Mouse (Mus musculus): ENCODE data around the gene Cfap77. TPM values are rescaled to one million over a fixed set of nuclear protein-coding genes. Genes with fewer than 3 reads are reported as not detected.
A peak's percentile ranks its signal among the peaks of the same experiment; 100 is the strongest.

The Cfap77 gene
- total RNA-seq, 2 experiments from 2014 or later, result 0.16 to 0.30 TPM

DNA sequence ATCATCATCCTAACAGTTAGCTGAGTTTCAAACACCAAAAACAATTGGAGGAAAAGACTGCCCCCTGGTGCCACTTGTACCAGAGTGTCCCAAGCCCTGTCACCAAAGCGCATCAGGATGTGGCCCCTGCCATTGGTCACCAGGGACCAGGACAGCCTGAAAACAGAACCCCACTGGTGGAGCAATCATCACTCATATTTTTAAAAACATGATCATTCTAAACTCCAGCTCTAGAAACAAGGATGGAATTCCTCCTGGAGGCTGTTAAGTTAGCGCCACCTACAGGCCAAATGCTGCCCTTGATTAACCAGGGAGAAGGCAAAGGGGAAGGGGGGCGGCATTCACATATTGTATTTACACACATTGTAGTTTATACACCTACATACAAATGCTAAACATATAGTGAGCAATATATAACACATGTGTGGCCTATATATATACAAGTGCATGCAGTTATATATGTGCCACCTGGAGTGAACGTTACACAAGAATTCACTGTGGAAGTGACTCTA lies 1.9 kb downstream of the Cfap77 start:
- peak; percentile 51 to 60 for DNase-seq (ENCODE audit: low spot score in 2 of 2)

DNA sequence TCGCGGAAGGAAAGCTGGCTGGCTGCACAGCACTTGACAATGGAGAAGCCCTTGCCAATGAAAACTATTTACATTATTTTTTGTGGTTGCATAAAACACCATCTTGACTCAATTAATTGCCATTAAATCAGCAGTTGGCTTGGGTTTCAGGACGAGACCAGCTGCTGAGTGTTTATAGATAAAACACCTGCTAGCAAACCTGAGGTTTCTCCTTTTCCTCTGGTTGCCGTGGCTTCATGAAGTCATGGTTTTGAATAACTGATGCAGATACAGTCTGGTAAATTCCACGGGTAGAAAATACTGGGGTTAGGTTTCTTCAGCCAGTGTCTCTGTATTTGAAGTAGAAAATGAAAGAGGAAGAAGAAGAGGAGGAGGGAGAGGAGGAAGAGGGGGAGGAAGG lies 2.9 kb downstream of the Cfap77 start:
- DNase-seq (ENCODE audit: low spot score in 2 of 2), result no peak

DNA sequence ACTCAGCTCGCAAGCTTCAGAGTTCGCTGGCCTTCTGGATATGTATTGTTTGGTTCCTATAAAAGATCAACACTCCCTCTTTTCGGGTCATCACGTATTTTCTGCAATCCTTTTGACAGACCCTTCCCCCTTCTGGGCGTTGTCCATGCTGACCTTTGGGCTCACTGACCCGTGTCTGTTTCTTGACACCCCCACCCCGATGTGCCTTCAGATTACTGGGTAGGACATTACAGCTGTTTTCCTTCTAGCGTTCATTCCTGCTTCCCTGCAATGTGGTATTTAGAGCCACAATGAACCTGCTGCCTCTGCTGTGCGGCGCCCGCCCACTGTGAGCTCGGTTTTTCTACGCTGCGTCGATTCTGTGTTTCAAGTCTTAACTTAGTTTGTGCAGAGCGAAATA lies 8.7 kb downstream of the Cfap77 start:
- DNase-seq (ENCODE audit: low spot score in 2 of 2), result no peak

DNA sequence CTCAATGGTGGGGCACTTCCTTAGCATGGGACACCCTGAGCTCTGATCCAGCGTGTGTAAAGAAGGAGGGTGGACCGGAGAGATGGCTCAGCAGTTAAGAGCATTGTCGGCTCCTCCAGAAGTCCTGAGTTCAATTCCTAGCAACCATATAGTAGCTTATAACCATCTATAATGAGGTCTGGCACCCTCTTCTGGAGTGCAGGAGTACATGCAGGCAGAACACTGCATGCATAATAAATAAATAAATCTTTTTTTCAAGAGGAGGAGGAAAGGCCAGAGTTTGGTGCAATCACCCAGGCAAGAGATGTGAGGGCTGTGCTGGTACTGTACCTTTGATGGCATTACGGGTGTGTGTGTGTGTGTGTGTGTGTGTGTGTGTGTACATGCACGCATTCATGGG lies 12.7 kb downstream of the Cfap77 start:
- DNase-seq (ENCODE audit: low spot score in 2 of 2), result no peak

DNA sequence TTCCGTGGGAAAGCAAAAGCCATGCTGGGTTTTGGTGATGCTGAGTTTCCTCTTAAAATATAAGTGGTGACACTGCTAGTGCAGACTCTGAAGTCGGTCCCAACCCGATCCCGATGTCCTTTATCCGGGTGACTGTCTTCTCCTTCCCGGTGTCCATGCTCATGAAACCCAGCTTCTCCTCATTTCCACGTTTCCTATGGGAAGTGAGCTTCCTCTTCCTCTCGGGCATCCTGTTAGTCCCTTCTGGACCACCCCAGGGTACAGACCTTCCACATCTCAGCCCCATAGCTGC lies 13.4 kb downstream of the Cfap77 start:
- no peak for DNase-seq (ENCODE audit: low spot score in 2 of 2)

DNA sequence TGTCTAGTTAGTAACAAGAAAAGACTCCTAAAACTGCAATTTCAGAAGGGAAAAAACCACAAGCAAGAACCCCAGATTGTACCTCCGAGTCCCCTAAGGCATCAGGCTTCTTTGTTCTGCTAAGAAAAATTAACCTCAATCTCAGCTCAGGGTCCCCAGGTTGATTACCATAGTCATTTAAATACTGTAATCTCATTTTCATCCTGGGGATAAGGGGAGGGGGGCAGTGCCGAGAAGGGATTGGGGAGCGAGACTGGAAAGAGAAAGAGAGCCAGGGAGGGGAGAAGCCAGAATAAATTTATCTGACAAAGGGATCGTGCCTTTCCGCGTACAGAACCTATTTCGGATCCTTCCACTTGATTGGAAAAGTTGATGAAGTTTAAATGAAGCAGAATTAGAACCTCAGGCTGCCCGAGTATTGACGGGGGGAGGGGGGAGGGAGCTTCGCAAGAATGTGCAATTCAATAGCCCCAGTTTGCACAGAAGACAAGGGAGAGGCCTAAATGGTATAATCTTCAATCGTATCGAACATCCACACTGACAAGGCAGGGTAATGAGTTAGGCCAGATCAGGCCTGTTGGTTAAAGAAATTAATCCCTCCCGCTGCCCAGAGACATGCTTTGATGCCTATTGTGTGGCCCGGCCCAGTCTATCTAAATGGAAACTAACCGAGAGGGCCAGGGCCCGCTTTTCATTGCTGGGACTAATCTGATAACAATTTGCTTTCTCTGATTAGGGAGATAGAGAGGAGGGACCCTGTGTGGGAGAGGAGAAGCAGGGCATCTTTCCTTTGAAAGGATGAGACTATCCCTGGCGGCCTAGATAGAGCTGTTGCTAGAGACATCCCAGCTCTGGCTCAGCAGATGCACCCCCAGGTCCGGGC lies 14.0 kb downstream of the Cfap77 start:
- no peak for DNase-seq (ENCODE audit: low spot score in 2 of 2)

DNA sequence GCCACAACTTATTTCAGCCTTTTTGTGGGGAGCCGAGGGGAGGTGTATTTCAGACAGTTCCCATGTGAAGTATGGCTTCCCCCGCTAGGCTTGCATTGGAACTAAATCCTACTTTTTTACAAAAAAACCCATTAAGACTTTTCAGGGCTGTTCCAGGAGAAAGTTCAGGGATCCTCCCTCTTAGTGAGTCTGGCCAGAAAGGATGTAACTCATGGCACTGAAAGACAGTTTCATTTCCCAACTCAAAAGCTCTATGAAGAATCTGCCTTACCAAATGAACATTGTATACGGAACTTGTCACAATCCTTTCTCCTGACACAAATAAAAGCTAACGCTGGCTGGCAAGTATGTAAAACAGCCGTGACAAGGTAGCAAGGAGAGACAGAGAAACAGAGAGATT lies 15.1 kb downstream of the Cfap77 start:
- DNase-seq (ENCODE audit: low spot score in 2 of 2), result no peak

DNA sequence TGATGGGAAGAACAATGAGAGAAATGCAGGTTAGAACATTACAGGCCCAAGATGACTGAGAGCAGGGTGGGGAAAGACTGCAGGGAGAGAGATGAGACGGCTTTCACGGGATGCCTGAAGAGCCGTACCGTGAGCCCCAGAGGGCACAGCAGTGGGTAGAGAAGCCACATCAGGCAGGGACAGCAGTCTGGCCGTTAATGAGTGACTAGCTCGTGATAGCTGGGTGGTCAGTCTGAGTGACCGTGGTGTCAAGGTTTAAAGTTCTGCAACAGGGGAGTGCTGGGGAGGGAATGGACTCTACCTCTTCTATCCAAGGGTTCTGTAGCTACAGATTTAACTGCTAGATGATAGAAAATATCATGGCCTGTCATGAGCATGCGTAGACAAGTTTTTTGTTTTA lies 19.2 kb downstream of the Cfap77 start:
- DNase-seq (ENCODE audit: low spot score in 2 of 2), result no peak

DNA sequence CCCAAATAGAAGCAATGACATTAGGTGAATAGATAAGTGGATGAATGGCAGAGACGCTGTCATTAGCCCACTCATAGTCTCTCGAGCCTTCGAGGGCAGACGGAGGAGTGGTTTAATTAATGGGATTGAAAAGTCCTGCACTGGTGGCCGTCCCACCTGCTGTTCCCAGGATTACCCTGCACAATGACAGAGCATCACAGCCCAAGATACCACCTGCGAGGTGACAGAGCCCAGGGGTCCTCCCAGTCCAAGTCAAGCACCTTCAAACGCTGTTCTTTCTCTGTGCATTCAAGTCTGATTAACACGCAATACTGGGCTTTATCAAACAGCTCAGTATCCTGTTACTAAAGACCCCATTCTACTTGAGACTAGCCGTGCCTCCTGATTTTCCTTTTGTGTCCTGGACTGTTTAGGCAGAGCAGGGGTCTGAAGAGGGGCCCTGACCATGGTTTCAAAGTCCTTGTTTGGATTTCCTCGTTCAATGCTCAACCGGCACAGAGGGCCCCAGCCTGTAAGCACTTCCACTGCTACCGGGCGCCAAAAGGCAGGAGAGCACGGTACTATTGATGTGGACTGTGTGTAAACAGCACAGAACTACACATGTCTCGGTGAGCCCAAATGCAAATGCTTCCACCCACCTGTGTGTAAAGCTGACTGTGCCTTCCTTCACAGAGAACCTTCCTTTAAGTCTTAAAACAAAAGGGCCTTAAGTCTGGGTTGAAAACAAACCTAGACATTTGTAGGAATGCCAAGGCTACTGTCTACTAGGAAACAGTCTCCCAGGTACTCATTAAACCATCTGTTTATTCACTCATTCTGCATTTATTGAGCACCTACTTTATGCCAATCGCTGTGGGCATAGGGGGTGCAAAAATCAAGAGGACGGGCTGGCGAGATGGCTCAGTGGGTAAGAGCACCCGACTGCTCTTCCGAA lies 20.1 kb downstream of the Cfap77 start:
- no peak for DNase-seq (ENCODE audit: low spot score in 2 of 2)

DNA sequence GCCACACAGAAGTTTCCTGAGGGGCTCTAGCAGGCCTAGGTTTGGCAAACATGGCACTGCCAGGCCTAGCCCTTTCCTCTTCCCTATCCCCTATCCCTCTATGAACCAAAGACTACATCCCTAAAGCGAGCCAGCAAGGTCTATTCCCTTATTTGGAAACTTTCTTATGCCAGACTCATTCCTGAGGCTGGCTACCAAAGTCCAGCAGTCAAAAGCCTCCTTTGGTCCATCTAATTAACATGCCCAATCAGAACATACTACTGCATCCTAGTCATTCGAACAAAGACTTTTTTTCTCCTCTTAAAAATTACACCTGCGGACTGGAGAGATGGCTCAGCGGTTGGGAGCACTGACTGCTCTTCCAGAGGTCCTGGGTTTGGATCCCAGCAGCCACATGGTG lies 22.9 kb downstream of the Cfap77 start:
- no peak for DNase-seq (ENCODE audit: low spot score in 2 of 2)

DNA sequence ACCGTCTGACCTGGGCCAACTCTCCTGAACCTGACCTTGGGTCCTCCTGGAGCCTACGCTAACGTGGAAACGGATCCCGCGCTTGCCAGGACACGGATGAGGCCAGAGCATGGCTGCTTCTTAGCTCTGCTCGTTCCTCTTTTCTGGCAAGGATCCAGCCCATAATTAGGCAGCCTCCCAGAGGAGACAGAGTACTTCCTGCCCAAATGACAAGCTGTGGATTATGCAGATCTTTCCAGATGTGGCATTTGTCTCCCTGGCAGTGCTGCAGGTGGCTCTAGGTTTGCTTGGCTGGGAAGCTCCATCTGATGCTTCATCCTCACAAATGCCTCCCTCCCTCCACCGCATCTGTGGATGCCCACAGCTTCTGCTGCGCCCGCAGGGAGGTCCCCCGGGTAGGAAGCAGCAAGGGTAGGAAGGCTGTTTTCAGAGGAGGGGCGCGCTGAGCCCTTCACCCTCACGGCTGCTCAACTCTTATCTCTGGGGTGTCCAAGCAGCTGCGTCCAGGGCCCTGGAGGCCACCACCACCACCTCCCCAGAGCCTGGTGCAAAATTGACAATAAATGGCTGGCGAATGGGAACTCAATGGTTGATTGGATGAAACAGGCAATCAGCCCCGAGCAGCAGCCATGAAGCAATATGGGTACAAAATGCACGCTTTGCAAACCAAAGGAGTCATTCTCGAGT lies 24.7 kb downstream of the Cfap77 start:
- no peak for DNase-seq (ENCODE audit: low spot score in 2 of 2)

DNA sequence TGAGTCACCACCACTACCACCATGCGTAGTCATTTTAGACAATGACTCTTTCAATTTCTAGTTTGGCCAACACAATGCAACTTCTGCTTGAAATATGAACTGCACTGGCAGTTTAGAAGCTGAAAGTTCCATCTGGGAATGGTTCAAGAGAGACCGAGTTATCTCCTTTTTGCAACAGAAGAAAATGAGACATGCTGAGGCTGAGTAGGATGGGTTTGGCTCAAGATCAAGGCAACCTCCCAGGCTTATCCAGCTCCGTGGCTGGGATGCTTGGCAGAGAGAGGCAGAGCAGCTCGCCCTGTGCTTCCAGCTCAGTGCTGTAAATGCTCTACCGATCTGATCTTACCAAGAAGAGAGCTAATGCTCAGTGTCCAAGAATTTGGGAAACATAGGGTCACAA lies 29.6 kb downstream of the Cfap77 start:
- DNase-seq (ENCODE audit: low spot score in 2 of 2), result no peak

DNA sequence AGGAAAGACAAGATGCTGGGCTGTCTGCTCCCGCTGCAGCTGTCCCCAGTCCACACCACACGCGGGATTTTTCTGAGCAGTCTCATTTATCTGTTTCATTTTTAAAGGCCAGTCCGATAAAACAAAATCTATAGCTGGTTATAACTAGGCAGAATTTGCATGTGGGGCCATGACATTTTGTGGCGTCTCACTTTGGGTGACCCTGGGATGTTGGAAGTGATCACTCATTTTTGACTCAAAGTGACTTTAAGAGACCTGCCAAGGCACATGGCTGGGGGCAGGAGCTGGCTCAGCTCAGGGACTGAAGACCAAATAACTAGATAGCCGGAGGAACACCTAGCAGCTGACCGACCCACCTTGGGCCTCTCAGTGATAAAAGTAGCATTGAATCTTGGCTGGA lies 31.9 kb downstream of the Cfap77 start:
- DNase-seq (ENCODE audit: low spot score in 2 of 2), result peak in 1 of 2 experiments; percentile 33

DNA sequence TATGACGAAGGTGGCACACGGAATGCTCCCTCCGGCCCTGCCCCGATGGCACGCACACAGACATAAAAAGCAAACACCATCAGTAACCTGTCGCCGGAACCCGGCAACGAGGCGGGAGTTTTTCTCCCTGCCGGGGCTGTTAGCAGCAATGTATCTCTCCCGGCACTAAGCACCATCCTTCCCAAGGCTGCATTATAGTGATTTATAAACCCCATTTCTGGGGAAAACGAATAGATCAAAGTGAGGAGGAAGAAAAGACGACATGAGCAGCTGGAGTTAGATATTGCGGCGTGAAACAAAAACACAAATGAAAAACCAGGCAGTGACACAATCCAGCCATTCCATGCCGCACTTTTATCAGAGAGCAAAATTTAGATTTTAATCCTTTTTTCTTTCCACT lies 33.8 kb downstream of the Cfap77 start:
- DNase-seq (ENCODE audit: low spot score in 2 of 2), result no peak

DNA sequence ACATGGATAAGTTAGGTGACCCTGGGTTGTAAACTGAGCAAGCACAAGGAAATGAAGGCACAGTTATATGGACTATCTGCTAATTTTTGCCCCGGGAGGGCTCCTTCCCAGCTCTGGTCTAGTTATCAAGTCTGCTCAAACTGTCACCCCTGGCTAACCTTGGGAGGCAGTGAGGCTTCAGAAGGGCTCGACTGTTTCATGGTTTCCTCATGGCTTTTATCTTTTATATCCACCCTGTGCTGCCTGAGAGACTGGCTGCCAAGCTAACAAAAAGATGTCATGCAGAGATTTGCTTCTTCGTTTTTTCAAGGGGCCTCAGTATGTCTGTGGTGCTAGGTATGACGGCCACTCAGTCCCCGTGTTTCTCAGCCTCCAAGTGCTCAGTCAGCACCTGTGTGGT lies 36.2 kb downstream of the Cfap77 start:
- no peak for DNase-seq (ENCODE audit: low spot score in 2 of 2)

DNA sequence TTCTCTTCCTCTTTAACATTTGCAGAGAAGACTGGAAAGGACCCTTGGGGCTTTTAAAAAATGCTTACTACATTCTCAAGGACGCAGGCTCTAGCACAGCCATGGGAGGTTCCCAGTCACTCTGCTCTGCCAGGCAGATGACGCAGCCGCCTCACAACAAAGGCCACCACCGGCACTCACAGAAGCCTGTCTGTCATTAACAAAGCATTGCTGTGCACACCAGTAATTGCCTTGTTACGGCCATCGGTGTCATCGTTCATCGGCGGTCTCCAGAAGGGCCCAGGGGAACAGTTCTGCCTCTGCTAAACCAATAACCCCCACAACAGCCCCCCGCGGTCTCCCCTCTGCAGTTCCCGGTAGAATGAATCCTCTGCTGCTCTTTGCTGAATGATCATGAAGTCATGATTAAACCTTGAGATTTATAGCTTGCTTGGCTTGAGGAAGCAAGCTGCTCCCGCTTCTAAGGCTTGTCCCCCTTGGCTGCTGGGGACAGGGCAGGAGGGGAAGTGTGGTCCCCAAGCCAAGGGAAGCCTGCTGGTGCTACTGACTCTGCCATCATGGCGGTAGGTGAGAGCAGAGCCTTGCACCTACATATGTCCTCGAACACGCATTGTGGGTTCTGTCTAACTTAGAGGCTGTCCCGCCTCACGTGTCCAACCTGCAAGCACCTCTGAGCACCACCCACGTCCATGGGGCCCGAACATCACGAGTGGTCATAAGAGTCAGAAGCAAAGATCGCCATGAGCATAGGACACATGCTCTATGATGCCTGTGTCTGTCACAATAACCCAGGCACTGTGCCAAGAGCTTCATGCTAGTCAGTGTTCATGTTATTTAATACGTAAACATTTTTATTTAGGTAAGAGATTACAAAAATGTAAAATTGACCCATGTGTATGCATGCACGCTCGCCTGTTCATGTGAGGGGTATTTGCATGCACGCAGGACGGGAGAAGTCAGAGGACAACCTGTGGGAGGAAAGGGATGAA lies 38.0 kb downstream of the Cfap77 start:
- DNase-seq (ENCODE audit: low spot score in 2 of 2), result peak in 1 of 2 experiments; percentile 60

DNA sequence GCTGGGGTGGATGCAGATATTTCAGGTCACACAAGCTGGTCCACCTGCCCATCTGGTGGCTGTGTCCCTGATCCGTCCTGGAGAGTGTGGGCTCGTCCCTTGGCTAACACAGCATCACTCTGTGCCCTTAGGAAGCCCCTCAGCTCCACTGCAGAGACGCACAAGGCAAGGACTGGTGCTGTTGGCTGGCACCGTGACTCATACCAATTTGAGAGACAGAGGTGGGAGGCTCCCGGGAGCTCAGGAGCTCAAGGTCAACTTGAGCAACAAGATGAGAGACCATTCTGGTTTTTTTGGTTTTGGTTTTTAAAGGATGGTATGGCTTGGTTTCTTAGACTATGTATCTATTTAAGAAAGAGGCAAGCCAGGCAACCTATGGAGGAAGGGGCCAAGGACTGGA lies 42.3 kb downstream of the Cfap77 start:
- no peak for DNase-seq (ENCODE audit: low spot score in 2 of 2)

DNA sequence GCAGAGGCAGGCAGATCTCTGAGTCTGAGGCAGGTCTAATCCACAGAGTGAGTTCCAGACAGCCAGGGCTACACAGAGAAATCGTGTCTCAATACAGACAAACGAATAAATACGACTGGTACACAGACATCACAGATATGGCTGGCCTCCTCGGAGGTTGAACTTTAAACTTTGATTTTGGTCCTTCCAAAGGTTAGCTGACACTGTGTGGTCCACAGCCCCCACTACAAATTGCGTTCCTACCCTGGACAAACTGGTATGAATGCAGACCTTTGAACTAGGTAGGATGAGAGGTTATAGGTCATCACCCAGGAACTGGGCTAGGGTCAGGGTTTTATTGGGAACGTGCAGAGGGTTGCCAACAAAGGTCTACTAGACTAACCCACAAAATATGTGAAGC lies 47.2 kb downstream of the Cfap77 start:
- DNase-seq (ENCODE audit: low spot score in 2 of 2), result no peak

DNA sequence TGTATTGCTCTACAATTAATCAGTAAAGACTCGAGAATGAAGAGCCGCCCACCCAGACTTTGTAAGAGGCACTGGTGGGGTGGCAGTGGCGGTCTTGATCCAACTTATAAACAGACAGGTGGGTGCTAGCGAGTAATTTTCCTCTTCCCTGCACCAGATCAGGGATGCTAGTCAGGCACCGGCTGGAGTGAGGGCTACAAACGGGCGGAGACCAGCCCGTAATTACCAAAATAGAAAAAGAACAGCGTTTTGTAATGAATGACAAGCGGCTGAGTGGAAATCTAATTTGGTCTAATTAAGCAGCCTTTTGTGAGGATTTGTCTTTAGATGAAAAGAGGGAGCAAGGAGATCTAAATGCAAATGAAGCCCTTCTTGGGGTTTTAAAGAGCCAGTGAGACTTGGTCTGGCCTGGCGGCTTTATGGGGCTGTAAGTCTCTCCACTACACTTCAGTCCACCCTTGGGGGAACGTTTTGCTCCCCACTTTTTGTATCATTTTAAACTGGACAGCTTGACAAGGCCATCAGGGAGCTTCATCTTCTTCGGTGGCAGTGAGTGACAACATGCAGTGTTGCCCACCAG lies 48.3 kb downstream of the Cfap77 start:
- DNase-seq (ENCODE audit: low spot score in 2 of 2), result no peak

DNA sequence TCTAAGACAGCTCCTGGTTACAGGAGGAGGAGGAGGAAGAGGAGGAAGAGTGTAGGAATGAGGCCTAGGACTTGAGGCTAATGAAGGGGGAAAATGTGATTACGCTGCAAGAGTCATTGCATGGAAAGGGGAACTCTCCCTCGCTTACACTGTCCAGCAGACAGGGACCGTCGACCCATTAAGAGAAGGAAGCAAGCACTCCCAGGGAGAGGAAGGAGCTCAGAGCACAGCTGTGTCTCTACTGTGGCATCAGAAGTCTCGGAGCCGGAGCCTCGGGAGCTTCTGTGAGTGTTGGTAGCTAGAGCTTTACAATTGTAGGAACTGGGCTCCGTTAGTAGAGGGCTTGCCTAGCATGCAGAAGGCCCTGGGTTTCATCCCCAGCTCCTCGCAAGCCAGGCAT lies 50.8 kb downstream of the Cfap77 start:
- DNase-seq (ENCODE audit: low spot score in 2 of 2), result no peak
